Mouse (Mus musculus): ENCODE data around the gene Gm9780. TPM values are rescaled to one million over a fixed set of nuclear protein-coding genes. Genes with fewer than 3 reads are reported as not detected.

The Gm9780 gene
- total RNA-seq (2023): not detected

GRCm38 (mm10) chr14:26042611-26043010 lies at the start of gene Gm9780:
TSS of gene Gm9780 (minus strand) at chr14:26042711.

DNA sequence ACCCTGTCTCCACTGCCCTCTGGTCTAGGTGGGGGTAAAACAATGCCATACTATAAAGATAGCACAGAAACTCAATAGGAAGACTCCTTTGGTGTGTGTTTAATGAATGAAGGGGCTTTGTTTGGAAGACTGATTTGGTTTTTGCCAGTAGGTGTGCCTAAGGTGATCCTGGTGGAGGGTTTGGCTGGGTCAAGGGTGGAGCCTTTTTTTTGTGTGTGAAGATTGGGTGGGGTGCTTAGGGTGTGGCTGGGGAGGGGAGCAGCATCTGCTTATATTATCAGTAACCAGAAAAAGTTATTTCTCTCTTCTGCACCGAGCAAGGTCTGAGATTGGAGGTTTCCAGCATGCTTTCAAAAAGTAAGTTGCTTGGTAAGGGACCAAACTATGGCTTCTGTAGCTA lies 39.5 kb upstream of the Gm9780 start, which contains the start of gene Cphx3:
Gene Cphx3 (plus strand): TSS at position 301 of the 400 bp plus-strand sequence.

GRCm38 (mm10) chr14:26081216-26081615 lies 38.7 kb upstream of the Gm9780 start, which contains the start of gene Cphx2:
TSS of gene Cphx2 (plus strand) at chr14:26081516.

DNA sequence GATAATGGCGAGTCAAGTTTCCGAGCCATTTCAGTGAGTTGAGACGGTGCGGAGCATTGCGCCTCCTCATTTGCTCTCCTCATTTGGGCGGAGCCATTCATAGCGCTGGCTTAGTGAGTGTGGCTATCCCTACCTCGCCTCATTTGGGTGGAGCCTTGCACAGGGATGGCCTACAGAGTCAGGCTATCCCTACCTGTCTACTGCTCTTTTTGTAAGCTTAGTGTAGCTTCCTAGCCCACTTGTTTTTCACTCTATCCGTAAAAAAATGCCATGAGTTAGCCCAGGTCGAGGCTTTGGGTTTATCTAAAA lies 24.8 kb upstream of the Gm9780 start, which contains the start of gene Tmem254c:
Gene Tmem254c (minus strand): TSS at position 31 of the 309 bp plus-strand sequence.

DNA sequence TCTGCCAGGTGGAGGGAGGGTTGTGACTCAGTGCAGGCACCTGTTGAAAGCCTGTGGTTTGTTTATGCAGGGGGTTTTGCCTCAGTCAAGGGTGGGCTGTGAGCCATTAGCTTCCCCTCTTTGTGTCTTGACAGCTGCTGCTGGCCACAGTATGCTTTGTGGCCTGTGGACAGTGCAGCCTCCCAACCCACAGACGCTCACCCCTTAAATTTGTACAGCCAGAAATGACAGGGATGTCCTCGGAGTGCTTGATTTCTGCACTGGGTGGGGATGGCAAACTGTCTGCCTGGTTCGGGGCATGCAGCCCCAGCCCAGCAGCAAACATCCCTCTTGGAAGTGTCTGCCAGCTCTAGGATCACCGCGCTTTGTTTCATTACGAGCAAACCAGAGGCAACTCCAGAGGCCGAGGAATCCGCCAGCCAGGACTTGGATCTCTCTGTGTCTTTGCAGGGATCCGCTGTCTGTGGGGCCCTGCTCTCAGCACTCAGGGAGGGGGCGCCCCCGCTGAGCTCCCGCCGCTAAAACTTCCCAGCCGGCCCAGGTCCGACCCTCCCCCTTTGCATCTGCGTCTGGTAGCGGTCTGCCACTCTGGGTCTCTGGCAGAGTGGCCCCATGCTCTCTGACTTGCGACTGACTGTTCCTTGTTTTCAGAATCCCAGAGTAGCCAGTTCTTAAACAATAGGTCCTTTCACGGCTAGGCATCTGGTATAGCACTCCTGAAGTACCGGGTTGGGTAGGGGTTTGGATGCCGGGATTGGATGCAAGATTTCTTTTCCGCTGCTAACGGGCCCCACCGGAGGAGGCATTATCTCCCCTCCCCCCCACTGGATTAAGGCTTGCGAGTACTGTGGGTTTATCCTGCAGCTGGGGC lies 63.9 kb downstream of the Gm9780 start, which contains the start of gene Duxbl1:
Gene Duxbl1 (plus strand): TSS at position 207 of the 871 bp plus-strand sequence.

Other genes starting within 250 kb of the Gm9780 start
- 10 to 100 TPM; 85.7 to 92.5 TPM for gene Anxa11, start 200.6 kb downstream of the Gm9780 start, total RNA-seq (2023)
- gene Plac9a, start 139.6 kb downstream of the Gm9780 start, total RNA-seq (2023): not detected
- gene Tmem254a, start 115.0 kb downstream of the Gm9780 start, total RNA-seq (2023): 1 to 10 TPM; 7.0 to 9.6 TPM
- not detected for gene Cphx1, start 104.4 kb downstream of the Gm9780 start, total RNA-seq (2023)
- gene Duxbl1, start 64.1 kb downstream of the Gm9780 start, total RNA-seq (2023): not detected
- gene Tmem254c, start 24.6 kb upstream of the Gm9780 start, total RNA-seq (2023): 10 to 100 TPM; 19.5 to 19.8 TPM
- not detected for gene Cphx2, start 38.8 kb upstream of the Gm9780 start, total RNA-seq (2023)
- not detected for gene Cphx3, start 39.6 kb upstream of the Gm9780 start, total RNA-seq (2023)
- not detected for gene Duxbl2, start 75.6 kb upstream of the Gm9780 start, total RNA-seq (2023)
- not detected for gene Plac9b, start 139.8 kb upstream of the Gm9780 start, total RNA-seq (2023)
- gene Tmem254b, start 164.3 kb upstream of the Gm9780 start, total RNA-seq (2023): 1 to 10 TPM; 5.0 to 6.7 TPM
- gene Duxbl3, start 215.3 kb upstream of the Gm9780 start, total RNA-seq (2023): not detected